Mouse (Mus musculus): Measurements from ENCODE around the gene Ell.

The Ell gene

GRCm38 (mm10) chr8:70538633-70539076 is 602 bp upstream of the Ell start:
- peak; percentile 99 for DNase-seq

- peak; percentile 75 for DNase-seq
Observed at GRCm38 (mm10) chr8:70540013-70540506, 803 bp downstream of the Ell start.

- DNase-seq: peak; percentile 54
Observed at GRCm38 (mm10) chr8:70540507-70541071, 1.3 kb downstream of the Ell start.

- no peak for DNase-seq
Observed at GRCm38 (mm10) chr8:70541081-70541480, 1.8 kb downstream of the Ell start.

- no peak for DNase-seq
Observed at GRCm38 (mm10) chr8:70544200-70544687, 5.0 kb downstream of the Ell start.

DNA sequence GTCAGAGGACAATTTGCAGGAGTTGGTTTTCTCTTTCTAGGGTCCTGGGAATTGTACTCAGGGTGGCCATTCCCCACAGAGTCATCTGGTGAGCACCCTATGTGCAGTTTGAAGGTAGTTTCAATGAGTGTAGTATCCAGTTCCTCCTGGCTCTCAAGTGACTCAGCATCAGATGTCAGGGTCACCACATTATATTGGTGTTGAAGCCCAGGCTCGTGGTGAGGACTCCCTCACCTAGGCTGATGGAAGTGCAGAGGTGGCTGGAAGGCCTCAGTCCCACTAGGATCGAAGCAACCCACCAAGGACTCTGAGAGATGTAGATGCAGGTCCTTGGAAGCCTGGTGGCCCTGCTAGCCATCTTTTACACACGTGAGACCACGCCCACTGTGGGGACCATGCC is 7.2 kb downstream of the Ell start:
- DNase-seq: no peak

DNA sequence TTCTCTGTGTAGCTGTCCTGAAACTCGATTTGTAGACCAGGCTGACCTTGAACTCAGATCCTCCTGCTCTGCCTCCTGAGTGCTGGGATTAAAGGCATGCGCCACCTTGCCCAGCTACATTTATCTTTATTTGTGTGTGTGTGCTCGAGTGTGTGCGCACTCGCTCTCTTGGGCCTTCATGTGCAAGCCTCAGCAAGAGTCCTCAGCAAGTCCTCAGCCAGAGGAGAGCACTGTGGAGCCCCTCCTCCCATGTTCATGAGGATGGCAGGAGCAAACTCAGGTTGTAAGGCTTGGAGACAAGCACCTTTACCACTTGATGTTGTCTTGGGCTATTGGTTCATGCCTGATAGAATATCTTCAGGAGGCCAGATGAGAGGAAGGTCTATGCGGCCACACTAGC is 8.5 kb downstream of the Ell start:
- DNase-seq: no peak

GRCm38 (mm10) chr8:70549412-70550184 is 10.3 kb downstream of the Ell start:
- no peak for DNase-seq

- no peak for DNase-seq
Observed at GRCm38 (mm10) chr8:70551558-70552161, 12.4 kb downstream of the Ell start.

DNA sequence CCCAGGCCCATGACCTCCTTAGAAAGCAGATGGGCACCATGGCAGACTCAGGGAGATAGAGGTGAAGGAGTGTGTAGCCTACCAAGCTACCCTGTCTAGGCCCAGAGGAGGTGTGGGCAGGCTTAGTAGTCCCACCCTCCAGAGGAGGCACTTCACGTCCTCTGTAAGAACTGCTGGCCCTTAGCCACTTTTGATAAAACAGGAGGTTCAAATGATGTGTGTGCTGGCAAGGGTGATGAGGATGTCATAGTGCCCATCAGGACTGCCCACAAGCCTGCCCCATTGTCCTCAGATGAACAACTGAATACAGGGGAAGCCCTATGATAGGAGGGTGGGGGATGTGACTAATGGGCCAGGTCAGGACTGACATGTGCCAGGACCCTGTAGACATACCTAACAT is 13.6 kb downstream of the Ell start:
- no peak for DNase-seq

DNA sequence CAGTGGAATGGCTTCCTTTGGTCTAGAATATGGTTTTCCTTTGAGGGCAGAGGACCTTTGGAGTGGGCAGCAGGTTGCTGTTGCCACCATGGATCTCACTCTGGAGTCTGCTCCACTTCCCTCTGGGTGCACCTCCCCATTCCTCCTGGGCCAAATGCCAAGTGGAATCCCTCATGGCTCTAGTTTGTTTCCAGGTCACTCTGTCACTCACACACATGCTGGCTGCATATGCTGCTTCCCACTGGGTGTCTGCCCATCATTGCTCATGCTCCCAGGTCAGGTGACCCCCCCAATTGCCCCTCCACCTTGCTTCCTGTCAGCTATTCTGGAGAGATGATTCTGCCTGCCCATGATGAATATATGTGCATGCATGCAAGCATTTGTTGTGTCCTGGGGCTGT is 14.5 kb downstream of the Ell start:
- DNase-seq: peak; percentile 87

GRCm38 (mm10) chr8:70555079-70555747 is 16.0 kb downstream of the Ell start:
- DNase-seq: no peak

GRCm38 (mm10) chr8:70558334-70558733 is 19.1 kb downstream of the Ell start:
- DNase-seq: no peak

DNA sequence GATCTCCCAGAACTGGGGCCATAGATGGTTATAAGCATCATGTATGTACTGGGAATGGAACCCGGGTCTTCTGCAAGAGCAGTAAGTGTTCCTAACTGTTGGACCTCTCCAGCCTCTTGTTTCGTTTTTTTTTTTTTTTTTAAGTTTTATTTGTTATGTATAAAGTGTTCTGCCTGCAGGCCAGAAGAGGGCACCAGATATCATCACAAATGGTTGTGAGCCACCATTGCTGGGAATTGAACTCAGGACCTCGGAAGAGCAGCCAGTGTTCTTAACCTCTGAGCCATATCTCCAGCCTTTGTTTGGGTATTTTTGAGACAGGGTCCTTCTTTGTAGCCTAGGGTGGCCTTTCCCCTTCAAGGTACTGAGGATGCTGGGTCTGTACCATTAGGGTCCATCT is 19.7 kb downstream of the Ell start:
- DNase-seq: no peak

DNA sequence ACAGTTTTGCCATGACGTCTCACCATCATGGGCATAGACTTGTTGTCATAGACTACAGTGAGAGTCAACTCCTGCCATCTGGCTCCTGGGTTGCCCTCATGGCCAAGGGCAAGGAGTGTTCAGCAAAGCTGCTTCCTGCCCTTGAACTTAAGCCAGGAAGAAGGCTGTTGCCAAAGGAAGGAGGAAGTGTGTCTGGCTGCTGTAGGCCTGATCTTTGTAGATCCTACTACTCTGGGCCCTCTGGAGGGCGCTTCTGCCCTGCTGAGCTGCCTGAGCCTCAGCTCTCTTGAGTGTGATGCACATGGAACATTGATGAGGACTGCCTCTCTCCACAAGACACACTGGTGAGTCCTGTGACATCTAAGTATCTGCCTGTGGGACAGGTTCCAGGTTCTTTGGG is 20.8 kb downstream of the Ell start:
- peak; percentile 69 for DNase-seq

DNA sequence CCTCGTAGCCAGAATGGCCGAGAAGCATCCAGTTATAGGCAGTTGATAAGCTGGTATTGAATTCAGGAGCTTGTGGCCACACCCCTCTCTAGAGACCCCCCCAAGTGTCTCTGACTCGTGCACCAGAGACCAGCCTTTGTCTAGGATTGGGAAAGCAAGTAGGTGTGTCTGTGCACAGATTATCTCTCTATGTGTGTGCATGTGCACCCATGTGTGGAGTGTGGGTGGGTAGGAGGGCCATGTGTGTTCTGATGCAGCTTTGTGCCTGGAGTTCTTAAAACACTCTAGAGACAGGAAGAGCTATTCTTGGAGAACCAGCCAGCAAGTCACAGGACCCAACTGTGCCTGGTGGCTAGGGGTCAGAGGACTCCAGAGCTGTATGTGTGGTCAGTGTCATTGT is 21.3 kb downstream of the Ell start:
- DNase-seq: no peak

DNA sequence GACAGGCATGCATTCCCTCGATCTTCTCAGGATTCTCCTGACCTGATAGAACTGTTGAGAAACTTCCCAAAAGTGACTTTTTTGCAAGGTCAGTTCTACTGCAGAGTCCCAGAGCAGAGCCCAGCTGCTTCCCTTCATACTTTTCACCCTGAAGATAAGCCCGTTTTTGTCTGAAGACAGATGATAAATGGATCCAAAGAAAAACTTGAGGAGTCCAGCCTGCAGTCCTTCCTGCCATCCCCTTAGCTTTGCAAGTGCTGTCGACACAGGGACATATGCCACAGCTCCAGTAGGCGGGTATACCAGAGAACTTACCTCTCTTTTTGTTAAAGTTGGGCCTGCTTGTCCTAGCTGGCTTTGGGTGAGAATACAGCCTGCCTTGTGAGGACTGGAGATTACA is 22.1 kb downstream of the Ell start:
- no peak for DNase-seq

GRCm38 (mm10) chr8:70561809-70562535 is 22.7 kb downstream of the Ell start:
- no peak for DNase-seq

DNA sequence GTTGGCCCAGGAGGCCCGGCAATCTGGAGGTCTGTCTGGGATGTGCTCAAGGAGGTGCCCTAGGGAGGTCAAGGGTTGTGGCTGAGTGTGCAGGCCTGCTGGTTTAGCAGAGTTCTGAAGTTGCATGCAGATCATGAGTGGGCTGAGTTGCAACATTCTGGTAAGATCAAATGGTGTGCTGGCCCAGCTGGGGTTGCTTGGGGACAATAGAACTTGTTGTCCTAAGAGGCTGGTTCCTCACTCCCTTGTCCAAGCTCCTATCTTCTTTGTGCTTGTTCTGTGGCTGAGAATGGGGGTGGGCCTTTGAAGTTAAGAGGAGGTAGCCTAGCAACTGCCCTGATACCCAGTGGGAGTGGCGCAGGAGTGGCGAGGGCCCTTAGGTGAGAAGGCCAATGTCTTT is 23.5 kb downstream of the Ell start:
- DNase-seq: no peak

- DNase-seq: no peak
Observed at GRCm38 (mm10) chr8:70563763-70564387, 24.6 kb downstream of the Ell start.

DNA sequence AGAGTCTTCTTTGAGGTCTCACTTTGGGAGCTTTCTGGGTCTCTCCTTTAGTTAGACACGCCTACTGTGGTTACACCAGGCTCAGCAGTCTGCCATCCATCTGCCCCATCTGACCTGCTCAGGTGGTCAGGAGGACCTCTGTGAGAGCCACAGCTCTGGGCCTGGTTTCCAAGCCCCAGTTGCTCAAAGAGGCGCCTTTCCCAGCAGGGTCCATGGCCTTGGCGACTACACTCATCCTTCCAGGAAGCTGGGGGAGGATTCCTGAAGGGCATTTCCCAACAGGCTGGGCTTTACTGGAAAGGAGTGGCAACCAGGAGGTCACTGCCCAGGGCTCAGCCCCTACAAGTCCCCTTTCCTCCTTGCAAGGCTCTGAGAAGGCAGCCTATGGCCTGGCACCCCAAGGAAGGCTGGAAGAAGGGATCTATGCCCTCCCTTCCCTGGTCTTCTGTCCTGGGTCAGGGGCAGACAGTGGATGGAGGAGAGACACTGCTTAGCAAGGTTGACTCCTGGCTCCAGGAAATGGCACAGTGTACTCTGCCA is 25.5 kb downstream of the Ell start:
- no peak for DNase-seq

- DNase-seq: peak; percentile 25
Observed at GRCm38 (mm10) chr8:70565561-70565960, 26.3 kb downstream of the Ell start.
